Mouse (Mus musculus): ENCODE results near the gene Bpifb4. TPM values are rescaled to one million over a fixed set of nuclear protein-coding genes. Genes with fewer than 3 reads are reported as not detected.

Gene Bpifb4
- total RNA-seq (2023): not detected in 2 replicates

DNA sequence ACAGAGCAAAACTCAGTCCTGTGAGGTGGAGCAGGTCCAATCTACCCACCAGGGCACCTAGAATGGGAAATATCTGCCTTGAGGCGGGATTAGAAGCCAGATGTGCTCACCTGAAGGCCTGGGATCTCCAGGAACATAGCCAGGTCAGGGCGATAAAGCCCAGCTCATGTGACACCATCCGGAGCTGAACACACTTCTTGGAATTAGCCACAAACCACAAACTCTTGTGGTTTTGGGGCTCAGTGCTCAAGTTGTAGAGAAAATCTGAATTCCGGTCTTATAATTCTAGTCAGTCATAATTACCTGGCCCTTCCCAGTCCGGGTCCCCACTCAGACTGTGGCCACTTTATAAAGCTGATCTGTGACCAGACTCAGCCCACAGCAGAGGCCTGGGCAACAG, at the start of gene Bpifb4:
Bpifb4 (plus strand) TSS at position 370 of the 400 bp plus-strand sequence.

GRCm38 (mm10) chr2:153900088-153900487, 37.9 kb upstream of the Bpifb4 start, which contains the start of gene Bpifb6:
TSS of gene Bpifb6 (plus strand) at chr2:153900388.

GRCm38 (mm10) chr2:153917930-153918329, 20.1 kb upstream of the Bpifb4 start, which contains the start of gene Bpifb3:
TSS of gene Bpifb3 (plus strand) at chr2:153918230.

DNA sequence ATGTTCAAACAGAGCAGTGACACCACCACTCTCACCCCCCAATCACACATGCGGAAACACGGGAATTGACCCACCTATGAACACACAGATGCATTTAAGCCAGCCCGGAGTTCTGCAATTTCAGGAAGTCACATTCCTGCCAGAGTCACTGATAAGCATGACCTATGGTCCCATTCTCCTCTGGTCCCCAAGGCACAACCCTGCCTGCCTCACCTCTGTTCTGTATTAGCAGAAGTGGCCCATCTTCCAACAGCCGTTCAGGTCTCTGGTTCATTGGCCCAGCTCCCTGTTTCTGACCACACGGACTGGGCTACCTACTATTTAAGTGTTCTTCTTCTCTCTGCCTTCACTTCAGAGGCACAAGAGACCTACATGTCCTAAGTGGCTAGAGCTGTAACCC, 36.6 kb downstream of the Bpifb4 start, which contains the start of gene Bpifa6:
Bpifa6 (plus strand) TSS at position 364 of the 400 bp plus-strand sequence.

GRCm38 (mm10) chr2:154007965-154008364, 70.0 kb downstream of the Bpifb4 start, which contains the start of gene Bpifa2:
TSS of gene Bpifa2 (plus strand) at chr2:154008265.

Other genes with a start within 250 kb of the Bpifb4 start
- not detected in 2 replicates for gene Dnmt3c, start 241.6 kb upstream of the Bpifb4 start, total RNA-seq (2023)
- gene Mapre1, start 196.9 kb upstream of the Bpifb4 start, total RNA-seq (2023): 157 and 166 TPM in 2 replicates
- 0.51 and 0.57 TPM in 2 replicates for gene Efcab8, start 158.3 kb upstream of the Bpifb4 start, total RNA-seq (2023)
- gene Sun5, start 67.1 kb upstream of the Bpifb4 start, total RNA-seq (2023): not detected in 2 replicates
- not detected in 2 replicates for gene Bpifb2, start 63.2 kb upstream of the Bpifb4 start, total RNA-seq (2023)
- gene Bpifb6, start 37.8 kb upstream of the Bpifb4 start, total RNA-seq (2023): not detected in 2 replicates
- not detected in 2 replicates for gene Bpifb3, start 20.0 kb upstream of the Bpifb4 start, total RNA-seq (2023)
- not detected in 2 replicates for gene Bpifa6, start 36.7 kb downstream of the Bpifb4 start, total RNA-seq (2023)
- gene Bpifa2, start 70.1 kb downstream of the Bpifb4 start, total RNA-seq (2023): not detected in 2 replicates
- gene Bpifa3, start 192.1 kb downstream of the Bpifb4 start, total RNA-seq (2023): not detected in 2 replicates
- not detected in 2 replicates for gene Bpifa1, start 204.7 kb downstream of the Bpifb4 start, total RNA-seq (2023)
- gene Bpifa5, start 224.4 kb downstream of the Bpifb4 start, total RNA-seq (2023): not detected in 2 replicates

All from neutrophil, adult 65 days (primary cell).